Mouse (Mus musculus): ENCODE measurements at regions not wholly inside any gene's neighbourhood (a gene's known extent, or its start where the extent isn't known, plus 50 kb on each side); places are given as distances from the start of the nearest gene placed in this dataset.

- DNase-seq (ENCODE audit: extremely low spot score, low spot score): no peak
Observed at GRCm38 (mm10) chr11:63827271-63827762, 94.8 kb downstream of the Hs3st3b1 start.

GRCm38 (mm10) chr11:63833480-63833879 lies 88.6 kb downstream of the Hs3st3b1 start:
- no peak for DNase-seq (ENCODE audit: extremely low spot score, low spot score)

GRCm38 (mm10) chr11:63834140-63834539 lies 88.0 kb downstream of the Hs3st3b1 start:
- DNase-seq (ENCODE audit: extremely low spot score, low spot score): no peak

DNA sequence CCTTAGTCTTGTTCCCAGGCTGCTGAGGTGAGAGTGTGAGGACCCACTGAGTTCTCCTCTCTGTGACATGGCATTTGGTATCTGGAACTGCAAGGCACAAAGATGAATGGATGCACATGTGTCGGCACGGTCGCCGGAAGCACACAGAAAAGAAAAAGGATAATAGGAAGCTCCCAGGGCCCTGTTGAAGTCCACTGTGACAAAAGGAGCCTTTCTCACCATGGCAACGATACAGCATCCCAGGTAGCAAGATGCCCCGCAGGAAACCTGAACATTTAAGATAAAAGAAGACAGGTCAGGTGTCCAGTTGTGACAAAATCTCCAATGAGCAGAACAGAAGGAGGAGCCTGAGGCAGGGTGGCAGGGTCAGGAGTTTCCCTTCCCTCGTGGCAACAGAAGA lies 87.5 kb downstream of the Hs3st3b1 start:
- no peak for DNase-seq (ENCODE audit: extremely low spot score, low spot score)

Data from neural tube, embryonic 10.5 days (tissue).